Mouse (Mus musculus) hindbrain, embryonic 16.5 days (tissue): ENCODE measurements at regions not wholly inside any gene's neighbourhood (a gene's known extent, or its start where the extent isn't known, plus 50 kb on each side); places are given as distances from the start of the nearest gene placed in this dataset.

ENCODE experiments used
- ATAC-seq: fragments of 200-750 bp; cut with Nextera tagmentation; 2 replicates; pipeline ENCODE4 v1.8.0; 2017; ENCODE audit warnings: moderate TSS enrichment, moderate library complexity
- H3K27ac ChIP-seq: fragments of 300-500 bp; sonication (generic); 2 replicates; pipeline ENCODE4 v1.5.1; 2014; ENCODE audit warnings: low read depth, mild to moderate bottlenecking, control low read depth, low read length, moderate library complexity
- H3K27me3 ChIP-seq: fragments of 300-500 bp; sonication (generic); replicated peaks from 2 replicates; pipeline ENCODE4 v1.6.1; 2014; ENCODE audit warnings: low read length; ENCODE audit not compliant: control insufficient read depth, insufficient read depth
- H3K36me3 ChIP-seq: fragments of 300-500 bp; sonication (generic); 2 replicates; pipeline ENCODE4 v1.6.1; 2014; ENCODE audit warnings: mild to moderate bottlenecking, low read length, moderate library complexity, mixed read lengths; ENCODE audit not compliant: control insufficient read depth, insufficient read depth
- H3K4me1 ChIP-seq: fragments of 300-500 bp; sonication (generic); 2 replicates; pipeline ENCODE4 v1.6.1; 2014; ENCODE audit warnings: low read depth, low read length; ENCODE audit not compliant: control insufficient read depth, insufficient read depth
- H3K4me2 ChIP-seq: fragments of 300-500 bp; sonication (generic); 2 replicates; pipeline ENCODE4 v1.6.1; 2014; ENCODE audit warnings: mild to moderate bottlenecking, low read length, control low read depth, moderate library complexity
- H3K4me3 ChIP-seq: fragments of 300-500 bp; sonication (generic); 2 replicates; pipeline ENCODE4 v1.5.1; 2014; ENCODE audit warnings: mild to moderate bottlenecking, low read length, control low read depth, moderate library complexity
- H3K9ac ChIP-seq: fragments of 300-500 bp; sonication (generic); 2 replicates; pipeline ENCODE4 v1.6.1; 2014; ENCODE audit warnings: low read depth, mild to moderate bottlenecking, control low read depth, low read length, moderate library complexity
- H3K9me3 ChIP-seq: fragments of 300-500 bp; sonication (generic); 2 replicates; pipeline ENCODE4 v1.6.1; 2014; ENCODE audit warnings: mild to moderate bottlenecking, low read length, moderate library complexity; ENCODE audit not compliant: control insufficient read depth
- WGBS: fragments of 180-500 bp; shearing (Covaris S2); extraction: QIAGEN DNeasy Blood & Tissue Kit; methylation state at CpG from one replicate; pipeline ENCODE4 v1.1.7; 2014; 5-methylcytosine and 5-hydroxymethylcytosine counted together

GRCm38 (mm10) chr14:58761291-58761690 is 381.4 kb downstream of the 1700129C05Rik start:
- no peak overlapping the region for H3K9ac ChIP-seq
- no peak for ATAC-seq

GRCm38 (mm10) chr14:58759759-58760158 is 382.9 kb downstream of the 1700129C05Rik start:
- 86% methylated on average over 4 of the region's 4 CpGs for WGBS
- ATAC-seq: no peak
- Histone ChIP-seq H3K4me1 (no peaks in the 10 kb centered on the region), H3K9ac (no peak overlapping the region), H3K27ac (no peak overlapping the region), H3K4me2 (no peak overlapping the region), H3K27me3 (no peaks in the 10 kb centered on the region), H3K9me3 (no peaks in the 10 kb centered on the region), H3K36me3 (no peaks in the 10 kb centered on the region), H3K4me3 (no peak overlapping the region)

More at GRCm38 (mm10) chr14:58761291-58761690, 381.4 kb downstream of the 1700129C05Rik start:
- no peaks in the 10 kb centered on the region for H3K36me3 ChIP-seq
- H3K4me3 ChIP-seq: no peak overlapping the region
- H3K27me3 ChIP-seq: no peaks in the 10 kb centered on the region
- 89% methylated on average over 2 of the region's 2 CpGs for WGBS
- no peaks in the 10 kb centered on the region for H3K9me3 ChIP-seq
- no peak overlapping the region for H3K27ac ChIP-seq
- no peaks in the 10 kb centered on the region for H3K4me1 ChIP-seq
- H3K4me2 ChIP-seq: no peak overlapping the region

- WGBS: 78% methylated on average over 7 of the region's 7 CpGs
- H3K9ac ChIP-seq: no peak overlapping the region
- no peaks in the 10 kb centered on the region for H3K9me3 ChIP-seq
- H3K4me3 ChIP-seq: no peak overlapping the region
- no peak for ATAC-seq
- no peaks in the 10 kb centered on the region for H3K27me3 ChIP-seq
- H3K27ac ChIP-seq: no peak overlapping the region
- H3K4me1 ChIP-seq: no peaks in the 10 kb centered on the region
- H3K36me3 ChIP-seq: no peaks in the 10 kb centered on the region
- no peak overlapping the region for H3K4me2 ChIP-seq
Observed at GRCm38 (mm10) chr14:58753781-58754180, 388.9 kb downstream of the 1700129C05Rik start.

- Histone ChIP-seq H3K9me3 (no peaks in the 10 kb centered on the region), H3K27me3 (no peaks in the 10 kb centered on the region), H3K4me3 (no peak overlapping the region), H3K27ac (no peak overlapping the region), H3K4me2 (no peak overlapping the region), H3K9ac (no peak overlapping the region), H3K4me1 (no peaks in the 10 kb centered on the region), H3K36me3 (no peaks in the 10 kb centered on the region)
- no peak for ATAC-seq
- WGBS: 74% methylated on average over 1 of the region's 1 CpGs
Observed at GRCm38 (mm10) chr14:58753136-58753535, 389.6 kb downstream of the 1700129C05Rik start.

- no peaks in the 10 kb centered on the region for H3K4me1 ChIP-seq
- H3K9ac ChIP-seq: no peak overlapping the region
- 69% methylated on average over 1 of the region's 1 CpGs for WGBS
- no peaks in the 10 kb centered on the region for H3K36me3 ChIP-seq
- H3K27ac ChIP-seq: no peak overlapping the region
- ATAC-seq: no peak
- H3K4me2 ChIP-seq: no peak overlapping the region
- no peak overlapping the region for H3K4me3 ChIP-seq
- H3K27me3 ChIP-seq: no peaks in the 10 kb centered on the region
- no peaks in the 10 kb centered on the region for H3K9me3 ChIP-seq
Observed at GRCm38 (mm10) chr14:58726418-58726817, 416.3 kb downstream of the 1700129C05Rik start.

- Histone ChIP-seq H3K27me3 (no peaks in the 10 kb centered on the region), H3K4me2 (no peak overlapping the region), H3K4me3 (no peak overlapping the region), H3K27ac (no peak overlapping the region), H3K9me3 (no peaks in the 10 kb centered on the region), H3K9ac (no peak overlapping the region), H3K4me1 (no peaks in the 10 kb centered on the region), H3K36me3 (no peaks in the 10 kb centered on the region)
- no peak for ATAC-seq
Observed at GRCm38 (mm10) chr14:58714856-58715255, 427.8 kb downstream of the 1700129C05Rik start.

- Histone ChIP-seq H3K4me1 (no peaks in the 10 kb centered on the region), H3K27ac (no peak overlapping the region), H3K9ac (no peak overlapping the region), H3K4me3 (no peak overlapping the region), H3K36me3 (no peaks in the 10 kb centered on the region), H3K27me3 (no peaks in the 10 kb centered on the region), H3K4me2 (no peak overlapping the region), H3K9me3 (no peaks in the 10 kb centered on the region)
- no peak for ATAC-seq
- WGBS: 57% methylated on average over 7 of the region's 7 CpGs
Observed at GRCm38 (mm10) chr14:58709861-58710260, 432.8 kb downstream of the 1700129C05Rik start.

- no peak overlapping the region for H3K27ac ChIP-seq
- no peak overlapping the region for H3K4me3 ChIP-seq
- no peaks in the 10 kb centered on the region for H3K4me1 ChIP-seq
- WGBS: 91% methylated on average over 2 of the region's 2 CpGs
- H3K36me3 ChIP-seq: no peaks in the 10 kb centered on the region
- no peak overlapping the region for H3K9ac ChIP-seq
- H3K9me3 ChIP-seq: no peaks in the 10 kb centered on the region
- H3K27me3 ChIP-seq: no peaks in the 10 kb centered on the region
- no peak overlapping the region for H3K4me2 ChIP-seq
- ATAC-seq: no peak
Observed at GRCm38 (mm10) chr14:58709281-58709680, 433.4 kb downstream of the 1700129C05Rik start.

- H3K9ac ChIP-seq: no peak overlapping the region
- 32% methylated on average over 1 of the region's 1 CpGs for WGBS
- H3K4me2 ChIP-seq: no peak overlapping the region
- no peaks in the 10 kb centered on the region for H3K4me1 ChIP-seq
- no peak overlapping the region for H3K27ac ChIP-seq
- no peaks in the 10 kb centered on the region for H3K9me3 ChIP-seq
- no peaks in the 10 kb centered on the region for H3K27me3 ChIP-seq
- no peak for ATAC-seq
- no peak overlapping the region for H3K4me3 ChIP-seq
- H3K36me3 ChIP-seq: no peaks in the 10 kb centered on the region
Observed at GRCm38 (mm10) chr14:58701765-58702164, 440.9 kb downstream of the 1700129C05Rik start.
